Mouse (Mus musculus): ENCODE data around the gene Mical2. TPM values are rescaled to one million over a fixed set of nuclear protein-coding genes. Genes with fewer than 3 reads are reported as not detected.

Mical2 gene
- polyA plus RNA-seq, 1 experiment, result 173 TPM

GRCm38 (mm10) chr7:112187536-112188459, 37.9 kb upstream of the Mical2 start:
- TF ChIP-seq CTCF (IDR thresholded peaks at IDR 0.05; ENCODE audit: borderline replicate concordance, insufficient read depth, low read depth, low read length) (no peak), POLR2A (IDR thresholded peaks at IDR 0.05; ENCODE audit: borderline replicate concordance, insufficient read depth, low read length) (no peak)
- H3K27me3 ChIP-seq (ENCODE audit: control insufficient read depth, insufficient read depth, low read length), result no peaks in the 10 kb centered on the region
- peaks cover 40% of the 10 kb centered on the region for H3K4me1 ChIP-seq (ENCODE audit: control insufficient read depth, insufficient read depth, low read length)
- H3K27ac ChIP-seq (ENCODE audit: insufficient read depth, low read length), result no peak overlapping the region
- no peak overlapping the region for H3K4me3 ChIP-seq (replicated peaks; ENCODE audit: insufficient read depth, low read depth, low read length)
- no peak for DNase-seq
- WGBS, result 82% methylated on average over 13 of the region's 13 CpGs

GRCm38 (mm10) chr7:112192237-112192636, 33.4 kb upstream of the Mical2 start:
- peak; percentile 58 to 61 for DNase-seq
- 35% methylated on average over 4 of the region's 4 CpGs for WGBS
- TF ChIP-seq CTCF (IDR thresholded peaks at IDR 0.05; ENCODE audit: borderline replicate concordance, insufficient read depth, low read depth, low read length) (no peak), POLR2A (IDR thresholded peaks at IDR 0.05; ENCODE audit: borderline replicate concordance, insufficient read depth, low read length) (no peak)
- Histone ChIP-seq H3K4me1 (ENCODE audit: control insufficient read depth, insufficient read depth, low read length) (peaks cover 13% of the 10 kb centered on the region), H3K4me3 (replicated peaks; ENCODE audit: insufficient read depth, low read depth, low read length) (no peak overlapping the region), H3K27me3 (ENCODE audit: control insufficient read depth, insufficient read depth, low read length) (no peaks in the 10 kb centered on the region), H3K27ac (ENCODE audit: insufficient read depth, low read length) (peak overlapping the region; percentile 34; the same call in 1 of the 2 replicates)

GRCm38 (mm10) chr7:112192778-112193177, 32.9 kb upstream of the Mical2 start:
- H3K4me3 ChIP-seq (replicated peaks; ENCODE audit: insufficient read depth, low read depth, low read length), result no peak overlapping the region
- H3K4me1 ChIP-seq (ENCODE audit: control insufficient read depth, insufficient read depth, low read length), result peaks cover 13% of the 10 kb centered on the region
- no peak for DNase-seq
- H3K27ac ChIP-seq (ENCODE audit: insufficient read depth, low read length), result peak overlapping the region; percentile 34; the same call in 1 of the 2 replicates
- H3K27me3 ChIP-seq (ENCODE audit: control insufficient read depth, insufficient read depth, low read length), result no peaks in the 10 kb centered on the region
- WGBS, result 84% methylated on average over 5 of the region's 5 CpGs
- no peak for TF ChIP-seq CTCF (IDR thresholded peaks at IDR 0.05; ENCODE audit: borderline replicate concordance, insufficient read depth, low read depth, low read length)
- no peak for TF ChIP-seq POLR2A (IDR thresholded peaks at IDR 0.05; ENCODE audit: borderline replicate concordance, insufficient read depth, low read length)

- Histone ChIP-seq H3K4me3 (replicated peaks; ENCODE audit: insufficient read depth, low read depth, low read length) (no peak overlapping the region), H3K27ac (ENCODE audit: insufficient read depth, low read length) (no peak overlapping the region), H3K4me1 (ENCODE audit: control insufficient read depth, insufficient read depth, low read length) (peaks cover 13% of the 10 kb centered on the region), H3K27me3 (ENCODE audit: control insufficient read depth, insufficient read depth, low read length) (no peaks in the 10 kb centered on the region)
- 86% methylated on average over 5 of the region's 5 CpGs for WGBS
- TF ChIP-seq CTCF (IDR thresholded peaks at IDR 0.05; ENCODE audit: borderline replicate concordance, insufficient read depth, low read depth, low read length), result no peak
- TF ChIP-seq POLR2A (IDR thresholded peaks at IDR 0.05; ENCODE audit: borderline replicate concordance, insufficient read depth, low read length), result no peak
- DNase-seq, result no peak
Observed at GRCm38 (mm10) chr7:112194286-112194685, 31.4 kb upstream of the Mical2 start.

- TF ChIP-seq CTCF (IDR thresholded peaks at IDR 0.05; ENCODE audit: borderline replicate concordance, insufficient read depth, low read depth, low read length) (no peak), POLR2A (IDR thresholded peaks at IDR 0.05; ENCODE audit: borderline replicate concordance, insufficient read depth, low read length) (no peak)
- WGBS, result 67% methylated on average over 8 of the region's 8 CpGs
Observed at GRCm38 (mm10) chr7:112197461-112197860, 28.2 kb upstream of the Mical2 start.

GRCm38 (mm10) chr7:112199343-112199742, 26.3 kb upstream of the Mical2 start:
- H3K4me1 ChIP-seq (ENCODE audit: control insufficient read depth, insufficient read depth, low read length), result peaks cover 14% of the 10 kb centered on the region
- WGBS, result 72% methylated on average over 3 of the region's 3 CpGs

More at GRCm38 (mm10) chr7:112197461-112197860, 28.2 kb upstream of the Mical2 start:
- H3K27me3 ChIP-seq (ENCODE audit: control insufficient read depth, insufficient read depth, low read length), result no peaks in the 10 kb centered on the region
- no peak overlapping the region for H3K4me3 ChIP-seq (replicated peaks; ENCODE audit: insufficient read depth, low read depth, low read length)
- H3K4me1 ChIP-seq (ENCODE audit: control insufficient read depth, insufficient read depth, low read length), result peaks cover 7% of the 10 kb centered on the region; the same call in 1 of the 2 replicates
- DNase-seq, result no peak
- no peak overlapping the region for H3K27ac ChIP-seq (ENCODE audit: insufficient read depth, low read length)

GRCm38 (mm10) chr7:112200761-112201160, 24.9 kb upstream of the Mical2 start:
- Histone ChIP-seq H3K27me3 (ENCODE audit: control insufficient read depth, insufficient read depth, low read length) (no peaks in the 10 kb centered on the region), H3K4me1 (ENCODE audit: control insufficient read depth, insufficient read depth, low read length) (peaks cover 27% of the 10 kb centered on the region), H3K4me3 (replicated peaks; ENCODE audit: insufficient read depth, low read depth, low read length) (no peak overlapping the region), H3K27ac (ENCODE audit: insufficient read depth, low read length) (no peak overlapping the region)
- 68% methylated on average over 4 of the region's 4 CpGs for WGBS
- no peak for TF ChIP-seq CTCF (IDR thresholded peaks at IDR 0.05; ENCODE audit: borderline replicate concordance, insufficient read depth, low read depth, low read length)
- DNase-seq, result no peak

More at GRCm38 (mm10) chr7:112199343-112199742, 26.3 kb upstream of the Mical2 start:
- no peak for DNase-seq
- Histone ChIP-seq H3K4me3 (replicated peaks; ENCODE audit: insufficient read depth, low read depth, low read length) (no peak overlapping the region), H3K27me3 (ENCODE audit: control insufficient read depth, insufficient read depth, low read length) (no peaks in the 10 kb centered on the region), H3K27ac (ENCODE audit: insufficient read depth, low read length) (no peak overlapping the region)
- TF ChIP-seq CTCF (IDR thresholded peaks at IDR 0.05; ENCODE audit: borderline replicate concordance, insufficient read depth, low read depth, low read length), result no peak

GRCm38 (mm10) chr7:112202194-112202593, 23.5 kb upstream of the Mical2 start:
- TF ChIP-seq POLR2A (IDR thresholded peaks at IDR 0.05; ENCODE audit: borderline replicate concordance, insufficient read depth, low read length) (no peak), CTCF (IDR thresholded peaks at IDR 0.05; ENCODE audit: borderline replicate concordance, insufficient read depth, low read depth, low read length) (no peak)
- 47% methylated on average over 4 of the region's 4 CpGs for WGBS
- H3K27ac ChIP-seq (ENCODE audit: insufficient read depth, low read length), result peak overlapping the region; percentile 97
- H3K4me1 ChIP-seq (ENCODE audit: control insufficient read depth, insufficient read depth, low read length), result peaks cover 35% of the 10 kb centered on the region
- no peak for DNase-seq
- H3K27me3 ChIP-seq (ENCODE audit: control insufficient read depth, insufficient read depth, low read length), result no peaks in the 10 kb centered on the region
- H3K4me3 ChIP-seq (replicated peaks; ENCODE audit: insufficient read depth, low read depth, low read length), result no peak overlapping the region
